Mouse (Mus musculus): ENCODE measurements around the gene Serpina5.
A peak's percentile ranks its signal among the peaks of the same experiment; 100 is the strongest.
"Not testable (repeated sequence)": the region's sequence is repeated elsewhere in the genome, so short reads cannot be mapped to it uniquely, and the experiment has no call there.

The Serpina5 gene

DNA sequence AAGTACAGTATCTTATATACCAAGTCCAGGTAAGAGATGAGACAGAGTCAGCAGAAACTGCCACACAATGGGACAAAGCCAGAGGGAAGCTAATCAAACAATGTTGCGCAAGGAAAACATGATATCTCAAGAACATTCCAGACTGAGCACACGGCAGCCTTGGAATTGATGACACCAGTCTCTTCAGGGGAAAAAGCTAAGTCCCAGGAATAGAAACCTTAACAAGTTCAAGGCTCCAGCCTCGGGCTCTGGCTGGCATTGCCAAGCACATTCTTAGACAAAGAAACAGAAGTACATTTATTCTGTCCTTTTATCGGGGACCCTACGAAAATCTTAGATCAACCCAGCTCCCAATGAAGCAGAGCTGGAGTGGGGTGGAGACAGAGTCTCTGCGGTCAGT is at the start of gene Serpina5:
TSS of gene Serpina5 (plus strand) at position 346 of the 400 bp plus-strand sequence.
- DNase-seq (ENCODE audit: low spot score in 2 of 2): no peak

DNA sequence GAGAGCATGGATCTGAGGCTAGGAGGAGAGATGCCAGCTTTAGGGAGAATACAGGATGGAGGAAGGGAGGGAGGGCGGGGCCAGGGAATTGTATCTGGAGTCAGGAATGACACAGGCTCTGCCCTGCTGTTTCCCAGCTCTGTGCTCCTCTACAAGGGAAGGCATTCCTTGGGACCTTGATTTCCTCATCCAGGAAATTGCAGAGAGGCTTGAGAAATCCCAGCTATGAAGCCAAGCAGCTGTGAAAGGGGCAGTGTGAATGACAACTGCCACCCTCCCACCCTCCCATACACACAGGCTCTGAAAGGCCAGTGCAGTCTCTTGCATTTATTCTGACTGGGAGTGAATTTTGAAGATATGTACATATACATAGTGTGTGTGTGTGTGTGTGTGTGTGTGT is 46.9 kb upstream of the Serpina5 start:
- DNase-seq (ENCODE audit: low spot score in 2 of 2): no peak

DNA sequence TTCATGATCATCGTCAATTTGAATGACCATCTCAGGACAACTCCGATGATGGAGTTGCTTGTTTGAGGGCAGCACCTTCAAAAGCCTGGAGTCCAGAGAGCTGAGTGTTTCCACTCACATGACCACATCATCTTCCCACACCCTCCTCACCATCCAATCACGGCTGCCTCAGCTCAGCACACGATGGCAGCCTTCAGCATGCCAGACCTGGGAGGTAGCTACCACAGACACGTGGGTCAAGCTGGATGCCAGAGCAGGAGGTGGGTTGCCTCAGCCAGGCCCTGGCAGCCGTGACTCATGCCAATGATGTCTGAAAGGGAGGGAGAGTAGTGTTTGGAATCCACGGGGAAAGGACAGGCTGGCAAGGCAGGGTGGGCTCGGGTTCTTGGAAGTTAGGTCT is 45.2 kb upstream of the Serpina5 start:
- DNase-seq (ENCODE audit: low spot score in 2 of 2): no peak

DNA sequence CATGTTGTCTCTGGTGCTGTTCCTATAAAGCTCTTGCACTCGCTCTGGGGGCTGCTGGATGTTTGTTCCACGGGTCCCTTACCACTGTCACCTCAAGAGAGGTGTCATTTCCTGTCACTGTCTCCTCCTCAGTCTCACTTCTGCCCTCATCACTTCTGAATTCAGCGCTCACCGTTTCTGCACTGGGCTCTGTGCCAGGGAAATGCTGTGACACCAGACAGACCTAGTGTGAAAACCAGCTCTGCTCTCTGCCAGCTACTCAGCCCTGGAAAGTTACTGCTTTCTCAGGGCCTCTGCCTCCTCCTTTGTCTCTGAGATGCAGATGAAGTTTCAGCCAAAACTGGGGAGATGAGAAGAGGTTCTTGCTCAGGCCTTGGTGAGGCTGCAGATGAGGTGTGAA is 43.9 kb upstream of the Serpina5 start:
- no peak for DNase-seq (ENCODE audit: low spot score in 2 of 2)

DNA sequence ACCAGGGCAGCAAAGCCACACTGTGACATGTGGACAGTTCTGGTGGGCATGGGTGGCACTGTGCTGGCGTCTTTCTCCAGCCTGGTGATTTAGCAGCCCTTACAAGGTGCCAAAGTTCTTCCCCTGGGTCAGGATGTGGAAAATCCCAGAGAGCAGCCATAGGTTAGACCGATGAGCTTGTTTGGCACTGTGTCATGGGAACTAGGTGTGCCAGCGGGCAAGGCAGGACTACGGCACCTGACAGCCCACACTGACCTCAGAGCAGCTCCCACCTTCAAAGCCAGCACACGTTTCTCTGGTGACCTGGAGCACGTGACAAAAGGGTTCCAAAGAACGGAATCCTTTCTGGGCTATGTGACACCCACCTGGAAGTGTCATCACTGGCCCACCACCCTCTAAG is 43.4 kb upstream of the Serpina5 start:
- DNase-seq (ENCODE audit: low spot score in 2 of 2): no peak

DNA sequence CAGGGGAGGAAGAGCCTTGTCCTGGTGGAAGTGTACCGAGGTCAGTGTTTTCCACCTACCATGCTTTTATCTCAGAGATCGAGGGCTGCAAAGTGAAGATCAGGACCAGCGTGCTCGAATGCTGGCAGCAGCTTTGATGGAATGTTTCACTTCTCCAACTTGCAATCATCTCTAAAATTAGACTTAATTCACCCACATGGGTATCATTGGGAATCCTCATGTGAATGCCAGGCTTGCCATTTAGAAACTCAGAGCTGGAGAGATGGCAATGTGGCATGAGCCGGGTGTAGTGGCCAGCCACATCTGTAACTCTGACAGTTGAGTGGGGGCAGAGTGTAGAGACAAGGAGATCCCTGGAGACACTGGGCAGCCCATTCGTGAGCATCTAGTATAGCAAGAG is 40.8 kb upstream of the Serpina5 start:
- no peak for DNase-seq (ENCODE audit: low spot score in 2 of 2)

DNA sequence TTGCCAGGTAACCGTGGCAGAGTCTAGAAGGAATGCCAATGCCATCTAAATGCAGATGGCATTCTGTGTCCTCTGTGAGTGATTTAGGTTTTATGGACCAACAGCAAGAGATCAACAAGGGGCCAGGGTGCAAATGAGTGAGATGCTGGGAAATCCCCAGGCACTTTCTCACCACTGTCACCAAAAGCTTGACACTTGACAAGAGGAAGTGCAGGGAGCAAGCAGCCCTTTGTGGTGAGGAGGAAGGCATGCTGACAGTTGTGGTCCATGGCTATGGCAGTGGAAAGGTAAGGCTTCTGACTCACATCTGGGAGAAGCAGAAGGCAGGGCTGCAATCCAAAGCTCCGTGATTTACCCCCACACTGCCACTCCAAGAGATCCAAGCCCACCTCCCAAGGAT is 39.1 kb upstream of the Serpina5 start:
- DNase-seq (ENCODE audit: low spot score in 2 of 2): no peak

DNA sequence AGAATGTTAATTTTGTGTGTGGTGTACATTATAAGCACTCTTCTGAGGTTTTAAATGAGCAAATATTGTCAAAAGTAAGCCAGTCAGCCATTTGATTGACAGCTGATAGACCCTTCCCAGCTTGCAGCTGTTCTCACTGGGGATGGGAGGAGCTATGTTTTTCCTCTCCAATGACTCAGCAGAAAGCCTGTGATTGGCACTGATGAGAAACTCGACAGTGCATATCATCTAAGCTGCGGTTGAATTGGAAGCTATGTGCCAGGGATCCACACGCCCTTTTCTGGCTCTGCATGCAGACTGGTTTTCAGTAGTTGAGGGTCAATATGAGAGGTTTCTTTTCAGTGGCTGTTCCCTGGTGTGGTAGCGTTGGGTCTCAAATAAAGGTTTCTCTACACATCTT is 36.4 kb upstream of the Serpina5 start:
- DNase-seq (ENCODE audit: low spot score in 2 of 2): no peak

DNA sequence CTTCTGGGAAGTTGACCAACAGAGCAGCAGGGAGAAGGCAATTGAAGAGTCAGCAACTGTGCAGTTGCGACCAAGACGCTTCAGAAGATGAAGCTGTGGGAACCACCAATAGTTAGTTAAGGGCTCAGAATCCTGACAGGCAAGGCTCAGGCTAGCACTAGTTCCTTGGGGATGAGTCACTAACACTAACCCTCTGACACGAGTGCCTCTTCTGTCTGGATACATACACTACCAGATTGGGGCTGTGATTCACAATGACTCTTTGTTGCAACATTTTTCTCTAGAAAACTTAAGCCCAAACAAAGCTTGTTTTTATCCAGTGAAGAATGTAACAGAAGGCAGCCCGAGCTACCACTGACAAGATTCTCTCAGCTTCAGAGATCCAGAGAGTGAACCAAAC is 35.9 kb upstream of the Serpina5 start:
- DNase-seq (ENCODE audit: low spot score in 2 of 2): no peak

DNA sequence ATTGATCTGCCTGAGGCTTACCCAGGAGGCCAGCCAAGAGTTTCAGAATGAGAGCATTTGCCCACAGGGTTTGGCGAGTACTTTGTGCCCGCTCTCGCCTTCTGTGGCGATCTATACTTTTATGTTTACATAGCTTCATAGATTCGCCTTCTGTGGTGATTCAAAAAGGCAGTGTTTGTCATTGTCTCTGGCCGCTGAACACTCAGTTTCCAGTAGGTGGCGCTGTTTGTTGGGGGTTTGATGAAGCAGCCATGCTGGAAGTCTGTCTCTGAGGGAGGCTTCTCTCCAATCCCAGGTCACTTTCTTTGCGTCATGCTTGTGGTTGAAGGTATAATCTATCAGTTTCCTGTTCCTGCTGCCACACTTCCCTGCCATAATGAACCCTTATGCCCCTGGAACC is 34.7 kb upstream of the Serpina5 start:
- peak; percentile 40 to 77 for DNase-seq (ENCODE audit: low spot score in 2 of 2)

DNA sequence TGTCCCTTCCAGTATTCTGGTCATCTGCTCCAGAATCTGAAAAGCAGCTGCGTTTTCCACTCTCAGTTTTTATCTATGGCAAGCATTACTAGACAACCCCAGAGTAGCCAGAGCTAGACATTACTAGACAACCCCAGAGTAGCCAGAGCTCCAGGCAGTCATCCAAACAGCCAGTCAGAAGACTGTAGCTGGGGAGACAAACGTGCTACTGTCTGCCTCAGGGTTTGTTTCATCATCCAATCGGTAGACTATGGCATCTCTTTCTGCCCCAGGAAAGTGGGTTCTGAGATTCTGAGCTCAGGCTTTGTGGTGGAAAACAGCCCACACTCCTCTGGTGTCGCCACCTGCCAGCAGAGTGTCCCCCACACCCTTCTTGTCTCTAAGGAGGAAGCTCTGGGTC is 33.4 kb upstream of the Serpina5 start:
- peak in 1 of 2 experiments; percentile 34 for DNase-seq (ENCODE audit: low spot score in 2 of 2)

DNA sequence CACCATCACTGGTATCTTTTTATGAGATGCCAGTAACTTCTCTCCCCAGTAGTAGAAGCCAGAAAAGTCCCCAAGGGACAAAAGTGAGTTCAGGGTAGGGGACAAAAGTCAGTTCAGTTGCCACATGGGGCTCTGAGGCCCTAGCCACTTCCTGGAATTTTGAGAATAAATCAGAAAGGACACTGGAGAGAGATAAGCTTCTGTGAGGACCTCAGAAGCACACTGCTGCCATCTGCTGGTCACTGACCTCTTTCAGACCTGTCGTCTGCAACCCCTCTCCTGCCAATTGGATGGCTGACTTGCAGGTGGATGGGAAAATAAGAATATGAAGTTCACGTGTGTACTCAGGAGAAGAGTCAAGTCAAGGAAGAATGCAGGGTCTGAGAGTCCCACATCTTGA is 31.3 kb upstream of the Serpina5 start:
- DNase-seq (ENCODE audit: low spot score in 2 of 2): peak; percentile 38 to 82

DNA sequence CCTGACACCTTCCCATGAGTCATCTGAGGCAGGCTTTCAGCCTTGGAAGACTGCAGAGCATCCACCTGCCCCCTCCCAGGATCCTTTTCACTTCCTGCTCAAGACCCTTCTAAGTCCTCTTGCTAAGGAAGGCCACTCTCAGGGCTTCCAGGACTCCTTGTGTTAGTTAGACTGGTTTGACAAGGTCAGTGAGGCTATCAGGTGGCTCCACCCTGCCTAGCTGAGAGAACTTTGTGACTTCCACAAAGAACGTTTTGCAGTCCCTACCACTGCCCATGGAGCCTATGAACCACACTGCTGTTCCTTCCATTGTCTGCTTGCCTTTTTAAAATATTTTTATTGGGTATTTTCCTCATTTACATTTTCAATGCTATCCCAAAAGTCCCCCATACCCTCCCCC is 29.2 kb upstream of the Serpina5 start:
- no peak for DNase-seq (ENCODE audit: low spot score in 2 of 2)

DNA sequence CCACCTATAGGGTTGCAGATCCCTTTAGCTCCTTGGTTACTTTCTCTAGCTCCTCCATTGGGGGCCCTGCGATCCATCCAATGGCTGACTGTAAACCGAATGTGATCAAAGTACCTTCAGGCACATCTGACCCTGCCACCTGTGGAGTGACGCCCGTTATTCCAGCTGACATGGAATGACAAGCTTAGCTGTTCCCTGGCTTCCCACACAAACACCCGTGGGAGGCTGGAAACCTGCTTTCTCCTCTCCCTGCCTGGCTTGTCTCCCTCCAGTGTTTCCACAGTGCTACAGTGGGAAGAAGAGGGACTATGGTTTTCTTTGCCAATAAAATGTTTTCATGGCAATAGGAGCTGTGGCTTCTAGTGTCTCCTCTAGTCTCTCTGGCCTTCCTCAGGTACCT is 28.6 kb upstream of the Serpina5 start:
- DNase-seq (ENCODE audit: low spot score in 2 of 2): no peak

DNA sequence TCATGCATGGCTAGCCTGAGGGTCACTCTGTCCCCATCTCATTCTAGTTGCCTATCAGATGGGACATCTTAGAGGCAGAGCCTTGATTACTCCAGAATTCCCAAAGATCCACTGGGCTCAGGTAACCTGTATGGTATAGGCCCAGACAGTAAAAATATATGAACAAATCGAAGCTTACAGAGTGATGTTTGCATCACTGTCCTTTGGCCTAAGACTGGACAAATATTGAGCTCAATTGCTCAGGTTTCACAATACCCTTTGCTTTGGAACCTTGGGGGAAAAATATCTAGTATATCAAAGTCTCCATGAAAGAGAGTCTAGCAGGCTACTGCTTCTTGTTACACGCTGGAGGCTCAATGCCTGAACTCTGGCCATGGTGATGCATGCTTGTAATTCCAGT is 10.8 kb upstream of the Serpina5 start:
- no peak for DNase-seq (ENCODE audit: low spot score in 2 of 2)

DNA sequence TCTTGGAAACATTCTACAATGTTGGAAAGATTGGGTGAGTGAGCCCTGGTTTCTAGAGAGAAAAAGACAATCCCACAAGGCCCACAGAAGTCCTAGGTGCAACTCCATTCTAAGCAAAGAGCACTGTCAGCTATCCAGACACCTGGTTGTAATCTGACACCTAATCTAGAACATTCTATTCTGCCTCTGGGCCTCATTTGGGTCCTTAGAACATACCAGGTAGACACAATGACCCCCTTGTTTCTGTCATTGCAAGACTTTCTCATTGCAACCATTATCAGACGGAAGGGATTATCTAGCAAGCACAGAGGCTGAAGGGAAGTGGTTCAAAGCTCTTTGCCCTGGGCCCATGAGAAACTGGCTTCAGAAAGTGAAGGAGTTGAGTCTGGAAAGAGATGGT is 9.6 kb upstream of the Serpina5 start:
- no peak for DNase-seq (ENCODE audit: low spot score in 2 of 2)

DNA sequence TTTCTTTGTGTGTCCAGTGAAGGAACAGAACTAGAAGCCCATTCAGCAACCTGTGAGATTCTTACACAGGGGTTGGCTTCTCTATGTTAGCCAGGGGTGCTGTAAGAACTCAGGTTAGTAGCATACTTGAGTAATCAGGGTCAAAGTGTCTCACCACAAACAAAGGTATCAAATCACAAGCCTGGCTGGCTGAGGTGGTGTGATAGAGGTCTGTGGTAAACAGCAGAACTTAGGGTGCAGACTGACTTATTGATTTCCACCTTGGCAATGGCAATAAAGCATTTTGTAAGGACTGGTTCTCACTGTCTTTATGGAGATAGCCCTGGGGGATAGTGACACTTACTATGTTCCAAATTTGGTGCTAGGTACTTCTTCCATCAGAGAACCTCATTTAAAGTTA is 4.9 kb downstream of the Serpina5 start:
- DNase-seq (ENCODE audit: low spot score in 2 of 2): no peak

DNA sequence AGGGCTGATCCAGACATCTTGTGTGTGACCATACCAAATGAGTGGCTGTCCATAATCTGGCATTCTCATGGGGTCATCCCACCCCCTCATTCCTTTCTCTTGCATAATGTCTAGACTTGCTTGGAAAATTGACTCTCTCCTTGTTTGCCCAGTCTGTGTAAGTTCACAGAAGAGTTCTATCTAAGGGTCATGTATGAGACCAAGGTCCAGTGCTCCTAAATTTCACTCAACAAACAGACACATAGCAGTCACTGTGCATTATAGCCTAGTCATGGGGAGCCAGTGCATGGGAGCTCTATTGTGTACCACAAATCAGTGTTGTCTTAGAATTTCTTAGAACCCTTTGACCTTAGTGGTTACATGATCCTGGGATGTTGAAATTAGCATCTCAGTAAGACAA is 6.0 kb downstream of the Serpina5 start:
- DNase-seq (ENCODE audit: low spot score in 2 of 2): no peak

DNA sequence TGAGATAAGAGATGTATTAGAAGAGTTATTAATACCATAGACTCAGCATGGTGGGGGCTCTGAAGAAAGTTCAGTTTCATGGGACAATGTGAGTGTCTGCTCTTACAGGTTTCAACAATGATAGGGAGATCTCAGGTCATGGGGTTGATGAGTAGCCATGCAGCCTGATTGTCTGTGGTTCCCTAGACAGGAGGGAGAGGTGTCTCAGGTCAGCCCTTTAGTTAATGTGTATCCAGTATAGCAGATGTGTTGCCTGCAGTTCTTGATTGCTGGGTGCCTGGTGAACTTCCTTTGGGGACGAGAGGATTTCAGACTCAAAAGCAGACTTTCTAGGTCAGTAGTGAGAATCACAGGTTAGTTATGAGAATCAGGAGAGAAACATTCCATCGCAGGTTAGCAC is 7.6 kb downstream of the Serpina5 start:
- no peak for DNase-seq (ENCODE audit: low spot score in 2 of 2)

DNA sequence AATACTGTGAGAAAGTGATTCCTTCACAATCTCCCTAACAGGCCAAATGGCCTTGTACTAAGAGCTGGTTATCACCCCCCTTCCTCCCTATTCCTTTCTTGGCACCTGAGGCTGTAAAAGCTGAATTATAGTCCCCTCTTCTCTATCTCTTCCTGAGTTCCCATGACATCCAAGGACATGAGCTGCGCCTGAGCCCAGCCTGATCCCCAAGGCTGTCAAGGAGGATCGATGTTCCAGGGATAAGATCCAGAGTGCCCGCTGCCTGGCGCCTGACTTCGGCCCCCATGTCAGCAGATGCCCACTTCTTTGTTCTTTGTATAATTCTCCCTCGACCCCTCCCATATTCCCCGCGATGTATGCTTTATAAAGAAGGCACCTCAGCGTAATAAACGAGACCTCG is 11.4 kb downstream of the Serpina5 start, which contains the start of gene Serpina3a:
TSS of gene Serpina3a (plus strand) at position 392 of the 400 bp plus-strand sequence.
- not testable (repeated sequence) for DNase-seq (ENCODE audit: low spot score in 2 of 2)

DNA sequence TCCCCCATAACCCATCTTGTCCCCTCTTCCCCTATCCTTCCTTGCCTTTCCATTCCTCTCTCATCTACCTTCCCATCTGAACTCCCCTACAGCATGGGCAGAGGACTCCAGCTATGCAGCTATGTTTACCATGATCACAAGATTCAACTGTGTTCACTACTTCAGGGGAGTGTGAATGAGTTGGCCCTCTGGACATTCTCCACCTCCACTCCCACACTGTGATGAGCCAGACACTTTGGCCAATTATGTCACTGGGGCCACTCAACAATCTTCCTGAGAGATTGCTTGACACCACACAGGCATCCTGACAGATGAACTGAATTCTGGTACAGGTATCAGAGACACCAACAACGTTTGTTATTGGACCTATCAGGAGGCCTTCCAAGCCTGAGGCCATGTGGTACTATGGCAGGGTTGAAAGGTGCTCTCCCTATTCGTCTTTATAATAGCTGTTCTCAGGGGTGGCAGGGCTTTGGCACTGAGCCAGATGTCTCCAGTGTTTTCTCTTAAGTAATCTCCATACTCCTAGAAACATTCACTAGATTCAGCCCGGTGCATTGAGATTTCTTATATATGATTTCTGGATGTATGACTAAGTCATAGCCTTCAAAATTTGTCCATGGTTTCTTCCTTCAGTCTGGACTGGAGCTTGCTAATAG is 14.1 kb downstream of the Serpina5 start:
- DNase-seq (ENCODE audit: low spot score in 2 of 2): no peak

DNA sequence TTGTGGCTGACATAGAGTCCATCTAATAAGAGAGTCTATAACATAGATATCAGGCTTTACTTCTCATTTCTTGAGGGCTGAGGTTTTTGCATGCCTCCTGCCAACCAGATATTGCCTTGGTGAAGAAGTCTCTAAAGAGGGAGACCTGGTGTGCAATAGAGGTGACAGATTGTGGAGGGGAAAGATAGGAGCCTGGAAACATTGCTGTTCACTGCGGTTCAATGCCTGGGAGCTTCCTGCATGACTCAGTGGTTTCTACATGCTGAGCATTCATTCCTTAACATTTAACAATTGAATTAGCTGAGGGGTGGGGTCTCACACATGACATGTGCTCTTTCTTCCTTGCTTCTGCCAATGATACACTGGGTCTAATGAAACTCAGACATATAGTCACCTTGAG is 22.2 kb downstream of the Serpina5 start:
- no peak for DNase-seq (ENCODE audit: low spot score in 2 of 2)

DNA sequence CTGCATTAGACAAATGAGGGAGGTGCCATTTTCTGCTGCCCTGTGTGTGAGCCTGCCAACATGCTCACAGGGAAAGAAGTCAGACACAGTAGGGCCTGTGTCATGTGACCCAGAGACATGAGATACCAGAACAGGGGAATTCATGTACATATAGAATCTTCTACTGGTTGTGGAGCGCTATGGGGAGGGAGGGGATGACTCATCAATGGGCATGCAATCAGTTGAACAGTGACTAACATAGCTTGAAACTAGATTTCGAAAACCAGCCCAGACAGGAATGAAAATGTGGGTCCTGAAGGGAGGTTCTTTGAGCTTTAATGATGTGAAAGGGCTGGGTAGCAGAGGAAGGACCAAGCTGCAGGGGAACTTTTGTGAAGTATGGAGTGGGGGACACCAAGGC is 23.1 kb downstream of the Serpina5 start:
- DNase-seq (ENCODE audit: low spot score in 2 of 2): no peak

DNA sequence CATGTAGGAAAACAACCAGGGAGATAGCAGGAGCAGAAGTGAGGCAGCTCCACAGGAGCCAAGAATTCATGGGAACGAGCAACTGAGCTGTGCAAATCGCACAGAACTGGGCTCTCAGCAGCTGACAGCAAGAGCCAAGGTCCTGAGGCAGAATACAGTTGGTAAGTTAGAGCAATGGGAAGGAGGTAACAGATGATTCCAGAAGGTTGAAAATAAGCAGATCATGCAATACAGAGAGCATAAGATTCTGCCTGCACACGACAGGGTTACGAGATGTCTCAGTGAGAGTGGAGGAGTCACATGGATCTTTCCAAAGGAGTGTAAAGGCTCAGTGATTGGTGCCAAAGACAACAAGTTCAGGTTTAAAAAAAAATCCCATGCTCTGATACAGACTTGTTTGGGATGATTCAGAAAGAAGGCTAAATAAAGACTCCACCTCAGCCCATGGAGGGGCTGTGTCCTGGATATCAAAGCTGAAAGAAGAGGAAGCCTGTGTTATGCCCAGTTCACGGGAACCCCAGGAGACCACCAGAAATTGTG is 24.2 kb downstream of the Serpina5 start:
- no peak for DNase-seq (ENCODE audit: low spot score in 2 of 2)

Measured in urinary bladder, postnatal 4 days (tissue).